Mouse (Mus musculus): ENCODE data around the gene Rpl3l. TPM values are rescaled to one million over a fixed set of nuclear protein-coding genes. Genes with fewer than 3 reads are reported as not detected.

The Rpl3l gene
- 0.07 TPM in 1 of 2 replicates, not detected in the other for polyA plus RNA-seq (2012; rRNA removed)

DNA sequence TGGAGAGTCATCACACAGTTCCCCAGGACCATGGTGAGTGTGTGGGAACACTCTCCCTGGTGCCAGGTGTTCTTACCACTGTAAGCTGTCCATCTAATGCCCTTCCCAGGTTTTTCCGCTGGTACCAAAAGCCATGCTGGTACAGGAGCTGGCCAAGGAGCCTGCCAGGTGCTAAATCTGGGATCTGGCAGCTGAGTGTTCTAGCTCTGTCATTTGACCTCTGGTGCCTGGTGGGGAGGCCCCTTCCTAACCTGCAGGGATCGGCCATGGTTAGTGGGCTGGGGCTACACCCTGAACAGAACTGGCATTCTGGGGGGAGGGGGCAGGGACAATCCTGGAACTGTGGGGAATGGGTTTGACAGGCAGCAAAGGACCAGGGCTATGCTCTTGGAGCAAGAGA, at the start of gene Rpl3l:
TSS of gene Rpl3l (plus strand) at position 203 of the 400 bp plus-strand sequence.

GRCm38 (mm10) chr17:24689251-24690081, 38.2 kb upstream of the Rpl3l start, which contains the start of gene Syngr3:
Syngr3 (minus strand) TSS chr17:24689955.

DNA sequence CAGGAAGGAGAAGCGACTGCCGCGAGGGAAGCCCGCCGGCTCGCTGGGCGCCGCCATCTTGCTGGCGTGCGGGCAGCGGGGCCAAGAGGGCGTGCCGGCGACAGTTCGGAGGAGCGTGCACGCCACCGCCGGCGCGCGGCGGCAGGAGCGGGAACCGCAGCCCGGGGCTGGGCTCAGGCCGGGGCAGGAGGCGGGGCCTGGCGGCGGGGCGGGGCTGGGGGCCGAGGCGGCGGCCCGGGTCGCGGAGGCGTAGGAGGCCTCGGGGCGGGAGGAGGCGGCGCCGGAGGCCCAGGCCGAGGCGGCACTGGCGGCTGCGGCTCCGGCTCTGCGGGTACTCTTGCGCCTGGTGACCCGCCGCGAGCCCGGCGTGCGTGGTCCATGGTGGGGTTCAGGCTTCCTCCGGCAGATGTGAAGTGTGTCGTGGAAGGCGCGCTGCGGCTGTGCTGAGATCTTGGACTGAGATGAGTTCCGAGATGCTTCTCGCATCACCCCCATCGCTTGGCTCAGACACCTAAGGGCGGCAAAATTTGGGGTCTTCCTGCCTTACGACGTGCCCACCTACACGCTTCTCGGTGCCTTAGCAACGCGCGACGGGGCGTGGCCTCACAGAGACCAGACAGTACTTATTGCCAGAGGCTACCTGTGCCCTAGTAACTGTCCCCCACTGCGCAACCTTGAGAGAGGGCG, 31.5 kb upstream of the Rpl3l start, which contains the start of the genes Gfer and Noxo1:
TSS of gene Gfer (minus strand) at position 146 of the 687 bp plus-strand sequence.
TSS of gene Noxo1 (plus strand) at position 224 of the 687 bp plus-strand sequence.

DNA sequence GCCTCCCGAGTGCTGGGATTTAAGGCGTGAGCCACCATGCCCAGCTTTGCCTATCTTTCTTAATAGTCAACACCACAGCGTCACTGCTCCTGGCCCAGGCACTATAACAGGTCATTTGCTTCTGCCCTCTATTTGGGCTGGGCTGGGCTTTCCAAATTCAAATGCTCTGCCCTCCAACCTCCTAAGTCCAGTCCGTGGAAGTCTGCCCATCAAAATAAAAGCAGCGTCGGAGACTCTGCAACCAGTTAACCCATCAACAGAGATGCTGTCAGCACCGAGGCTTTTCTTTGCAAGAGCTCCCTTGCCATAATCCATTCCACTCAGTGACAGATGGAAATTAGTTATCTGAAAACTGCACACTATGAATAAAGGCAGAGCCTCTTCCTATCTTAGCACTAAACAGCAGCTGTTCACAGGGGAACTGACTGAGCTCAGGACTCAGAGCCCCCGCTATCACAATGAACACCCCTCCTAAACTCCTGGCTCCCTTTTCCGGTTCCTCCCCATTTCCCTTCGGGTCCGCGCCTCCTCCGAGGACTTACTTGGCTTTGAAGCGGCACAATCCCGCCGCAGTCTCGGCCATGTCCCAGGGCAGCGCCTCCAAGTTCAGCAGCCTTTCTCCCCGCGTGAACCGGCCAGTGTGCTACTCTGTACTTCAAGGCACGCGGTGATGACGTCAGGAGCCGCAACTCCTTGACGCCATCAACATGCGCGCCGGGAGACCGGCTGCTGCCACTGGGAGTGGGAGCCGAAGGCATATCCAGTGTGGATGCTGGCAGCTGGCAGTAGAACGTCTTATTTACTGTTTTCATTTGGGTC, 20.4 kb upstream of the Rpl3l start, which contains the start of gene Tbl3:
TSS of gene Tbl3 (minus strand) at position 679 of the 819 bp plus-strand sequence.

GRCm38 (mm10) chr17:24717943-24718342, 9.7 kb upstream of the Rpl3l start, which contains the start of the genes Rnf151 and Rps2:
Rnf151 (minus strand) TSS chr17:24718063.
Rps2 (plus strand) TSS chr17:24718116.

GRCm38 (mm10) chr17:24724184-24724583, 3.4 kb upstream of the Rpl3l start, which contains the start of gene Ndufb10:
Ndufb10 (minus strand) TSS chr17:24724478.

DNA sequence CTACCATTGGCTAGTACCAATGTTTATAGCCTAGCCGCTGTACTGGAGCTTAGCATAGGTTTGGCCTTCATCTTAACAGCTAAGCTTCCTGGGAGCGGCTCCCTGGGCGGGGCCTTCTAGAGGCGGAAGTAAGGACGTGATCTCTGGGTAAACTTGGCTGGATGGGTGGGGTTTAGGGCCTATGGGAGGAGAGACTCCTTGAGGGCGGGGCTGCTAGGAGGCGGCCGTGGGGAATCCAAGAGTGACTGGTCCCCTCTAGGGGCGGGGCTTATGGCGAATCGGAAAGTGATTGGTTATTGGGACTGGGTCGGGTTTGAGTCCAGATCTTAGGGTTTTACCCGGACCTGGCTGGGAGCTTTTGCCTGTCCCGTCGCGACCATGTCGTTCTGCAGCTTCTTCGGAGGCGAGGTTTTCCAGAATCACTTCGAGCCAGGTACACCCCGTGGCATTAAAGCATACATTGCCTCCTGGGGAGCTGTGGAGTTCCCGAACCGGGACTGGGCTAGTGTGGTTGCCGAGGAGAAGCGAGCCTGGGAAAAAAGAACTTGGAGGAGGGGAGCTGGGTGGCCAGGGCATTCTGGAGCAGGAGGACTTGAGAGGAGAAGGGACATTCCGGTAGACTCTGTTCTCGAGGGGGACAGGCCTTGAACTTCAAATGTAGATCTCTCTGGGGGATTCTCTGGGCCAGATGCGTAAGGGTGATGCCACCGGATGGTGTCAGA, 8.9 kb downstream of the Rpl3l start, which contains the start of gene Msrb1:
TSS of gene Msrb1 (plus strand) at position 313 of the 722 bp plus-strand sequence.

DNA sequence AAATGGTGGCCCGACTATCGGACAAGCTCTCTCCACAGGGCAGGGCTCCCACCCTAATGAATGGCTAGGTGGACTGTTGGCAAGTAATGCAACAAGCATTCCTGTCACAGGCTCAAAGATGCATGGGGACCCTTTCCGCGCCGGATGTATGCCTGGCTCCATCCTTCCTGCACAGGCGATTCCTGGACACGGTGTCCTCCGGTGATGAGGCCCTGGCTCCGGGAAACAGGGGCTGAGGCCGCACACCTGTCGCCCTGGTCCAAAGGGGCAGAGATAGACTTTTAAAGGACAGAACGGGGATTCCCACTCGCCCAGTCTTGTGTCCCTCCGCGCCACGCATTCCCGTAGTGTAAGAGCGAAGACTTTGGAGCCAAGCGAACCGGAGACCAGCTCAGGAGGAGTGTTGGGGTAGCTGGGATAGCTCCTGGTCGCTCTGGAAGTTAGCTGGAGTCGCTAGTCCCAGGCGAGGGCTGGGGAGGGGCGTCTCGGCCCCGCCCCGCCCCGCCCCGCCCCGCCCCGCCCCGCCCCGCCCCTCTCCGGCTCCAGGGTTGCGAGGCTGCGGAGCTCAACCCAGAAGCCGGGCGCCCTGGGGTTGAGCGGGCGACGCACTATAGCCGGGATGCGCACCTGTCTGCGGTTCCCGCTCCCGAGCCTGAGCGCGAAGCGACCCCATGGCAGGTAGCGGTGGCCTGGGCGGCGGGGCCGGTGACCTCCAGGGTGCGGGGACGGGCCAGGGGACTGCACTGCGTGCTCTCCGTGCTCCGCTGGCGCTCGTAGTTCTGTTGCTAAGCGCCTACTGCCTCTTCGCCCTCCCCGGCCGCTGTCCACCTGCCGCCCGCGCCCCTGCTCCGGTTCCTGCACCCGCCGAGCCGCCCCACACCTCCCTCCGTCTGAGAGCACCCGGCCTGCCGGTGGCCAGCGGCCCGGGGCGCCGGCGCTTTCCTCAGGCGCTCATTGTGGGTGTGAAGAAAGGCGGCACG, 25.1 kb downstream of the Rpl3l start, which contains the start of gene Hs3st6:
TSS of gene Hs3st6 (plus strand) at position 574 of the 980 bp plus-strand sequence.

Other genes starting within 250 kb of the Rpl3l start
- gene Mlst8, start 248.7 kb upstream of the Rpl3l start, polyA plus RNA-seq (2012; rRNA removed), result 29.8 and 44.7 TPM in 2 replicates
- gene Caskin1, start 239.2 kb upstream of the Rpl3l start, polyA plus RNA-seq (2012; rRNA removed), result 28.4 and 30.5 TPM in 2 replicates
- 155 and 253 TPM in 2 replicates for gene Traf7, start 199.9 kb upstream of the Rpl3l start, polyA plus RNA-seq (2012; rRNA removed)
- gene Rab26, start 193.6 kb upstream of the Rpl3l start, polyA plus RNA-seq (2012; rRNA removed), result 1.1 and 1.8 TPM in 2 replicates
- gene Pkd1, start 178.0 kb upstream of the Rpl3l start, polyA plus RNA-seq (2012; rRNA removed), result 40.1 and 43.7 TPM in 2 replicates
- 98.5 and 150 TPM in 2 replicates for gene Tsc2, start 95.2 kb upstream of the Rpl3l start, polyA plus RNA-seq (2012; rRNA removed)
- 21.1 and 22.2 TPM in 2 replicates for gene Nthl1, start 95.1 kb upstream of the Rpl3l start, polyA plus RNA-seq (2012; rRNA removed)
- 26.4 and 32.7 TPM in 2 replicates for gene Slc9a3r2, start 77.5 kb upstream of the Rpl3l start, polyA plus RNA-seq (2012; rRNA removed)
- gene Npw, start 69.4 kb upstream of the Rpl3l start, polyA plus RNA-seq (2012; rRNA removed), result 0.26 TPM in 1 of 2 replicates, not detected in the other
- gene Zfp598, start 58.1 kb upstream of the Rpl3l start, polyA plus RNA-seq (2012; rRNA removed), result 71.2 and 73.0 TPM in 2 replicates
- gene Syngr3, start 37.9 kb upstream of the Rpl3l start, polyA plus RNA-seq (2012; rRNA removed), result 4.9 and 6.7 TPM in 2 replicates
- 30.2 and 39.5 TPM in 2 replicates for gene Gfer, start 31.7 kb upstream of the Rpl3l start, polyA plus RNA-seq (2012; rRNA removed)
- gene Noxo1, start 31.6 kb upstream of the Rpl3l start, polyA plus RNA-seq (2012; rRNA removed), result 6.4 and 7.1 TPM in 2 replicates
- gene Tbl3, start 20.2 kb upstream of the Rpl3l start, polyA plus RNA-seq (2012; rRNA removed), result 66.5 and 85.6 TPM in 2 replicates
- 0.63 and 0.70 TPM in 2 replicates for gene Rnf151, start 9.8 kb upstream of the Rpl3l start, polyA plus RNA-seq (2012; rRNA removed)
- 2,876 and 3,382 TPM in 2 replicates for gene Rps2, start 9.7 kb upstream of the Rpl3l start, polyA plus RNA-seq (2012; rRNA removed)
- gene Ndufb10, start 3.3 kb upstream of the Rpl3l start, polyA plus RNA-seq (2012; rRNA removed), result 177 and 184 TPM in 2 replicates
- 27.4 and 35.8 TPM in 2 replicates for gene Msrb1, start 8.8 kb downstream of the Rpl3l start, polyA plus RNA-seq (2012; rRNA removed)
- gene Hs3st6, start 25.2 kb downstream of the Rpl3l start, polyA plus RNA-seq (2012; rRNA removed), result 0.42 and 0.88 TPM in 2 replicates
- 0.12 and 0.19 TPM in 2 replicates for gene Meiob, start 76.5 kb downstream of the Rpl3l start, polyA plus RNA-seq (2012; rRNA removed)
- 22.7 and 23.0 TPM in 2 replicates for gene Hagh, start 112.3 kb downstream of the Rpl3l start, polyA plus RNA-seq (2012; rRNA removed)
- gene Fahd1, start 122.5 kb downstream of the Rpl3l start, polyA plus RNA-seq (2012; rRNA removed), result 15.9 and 17.5 TPM in 2 replicates
- gene Igfals, start 138.2 kb downstream of the Rpl3l start, polyA plus RNA-seq (2012; rRNA removed), result 0.09 and 0.22 TPM in 2 replicates
- 28.1 and 32.5 TPM in 2 replicates for gene Nubp2, start 158.5 kb downstream of the Rpl3l start, polyA plus RNA-seq (2012; rRNA removed)
- 28.8 and 42.0 TPM in 2 replicates for gene Spsb3, start 158.8 kb downstream of the Rpl3l start, polyA plus RNA-seq (2012; rRNA removed)
- gene Eme2, start 167.3 kb downstream of the Rpl3l start, polyA plus RNA-seq (2012; rRNA removed), result 34.6 and 35.0 TPM in 2 replicates
- gene Mrps34, start 167.3 kb downstream of the Rpl3l start, polyA plus RNA-seq (2012; rRNA removed), result 85.7 and 98.3 TPM in 2 replicates
- 48.4 and 48.7 TPM in 2 replicates for gene Nme3, start 168.7 kb downstream of the Rpl3l start, polyA plus RNA-seq (2012; rRNA removed)
- gene Mapk8ip3, start 209.2 kb downstream of the Rpl3l start, polyA plus RNA-seq (2012; rRNA removed), result 157 and 167 TPM in 2 replicates
- 132 and 152 TPM in 2 replicates for gene Jpt2, start 232.9 kb downstream of the Rpl3l start, polyA plus RNA-seq (2012; rRNA removed)

Data from central nervous system, embryonic 11.5 days (tissue).